21 mouse cellular contexts compared by ENCODE assay signal in genomic region chr4:69614901-69615300, GRCm38 (mm10).
DNase-seq lines count a peak whose midpoint lies in the region; ATAC-seq and TF ChIP-seq lines count a peak whose summit lies in the region.
"Had no signal": no experiment of that assay in that cellular context is flagged by ENCODE, and none has a peak within 500 bp of the region (broad histone marks: within the 10 kb centered on the region; RNA-seq: fewer than 3 reads in every experiment).

No protein-coding gene starts in this region.

- DNase-seq in lung, adult 18-20 months: peak; percentile 10
- DNase-seq in lung, postnatal 0 days (ENCODE audit: low spot score): no peak
- DNase-seq in lung, postnatal 10 days: peak; percentile 55
- peak; percentile 42 for DNase-seq in lung, postnatal 14 days
- peak; percentile 67 for DNase-seq in lung, postnatal 36 days
- DNase-seq in left cerebral cortex, postnatal 25 days (ENCODE audit: low spot score in 2 of 2): no peak
- no peak for DNase-seq in T-cell, adult 2 months (ENCODE audit: low spot score)
- DNase-seq: adrenal gland, adult 8-10 months; adrenal gland, postnatal 14 days; adrenal gland, postnatal 36 days; cerebellum, adult 11-12 months; cerebellum, adult 2 months; cerebellum, adult 9-10 months; cerebellum, postnatal 25 days; forebrain, postnatal 0 days had no signal

- WGBS in lung, postnatal 0 days: 61% methylated on average over 1 of the region's 1 CpGs
- WGBS in heart, embryonic 11.5 days (ENCODE audit: insufficient replicate concordance): 58% methylated on average over 1 of the region's 1 CpGs

- no peaks in the 10 kb centered on the region for H3K9me3 ChIP-seq in lung, postnatal 0 days (ENCODE audit: low read length)
- no peaks in the 10 kb centered on the region for H3K9me3 ChIP-seq in heart, embryonic 11.5 days (replicated peaks; ENCODE audit: control insufficient read depth, low read length)
- H3K9me3 ChIP-seq: embryonic facial prominence, embryonic 10.5 days; embryonic facial prominence, embryonic 12.5 days; forebrain, embryonic 13.5 days; forebrain, embryonic 15.5 days had no signal

- H3K4me1 ChIP-seq in lung, postnatal 0 days (ENCODE audit: insufficient read depth, low read depth, low read length): no peaks in the 10 kb centered on the region
- H3K4me1 ChIP-seq in heart, embryonic 11.5 days (ENCODE audit: control insufficient read depth, insufficient read depth, low read length): no peaks in the 10 kb centered on the region
- H3K4me1 ChIP-seq: embryonic facial prominence, embryonic 10.5 days; embryonic facial prominence, embryonic 12.5 days; forebrain, embryonic 13.5 days; forebrain, embryonic 15.5 days had no signal

- no peak overlapping the region for H3K9ac ChIP-seq in lung, postnatal 0 days (replicated peaks; ENCODE audit: low read depth)
- no peak overlapping the region for H3K9ac ChIP-seq in heart, embryonic 11.5 days (ENCODE audit: low read depth, low read length)
- H3K9ac ChIP-seq: embryonic facial prominence, embryonic 12.5 days; forebrain, embryonic 13.5 days; forebrain, embryonic 15.5 days; forebrain, postnatal 0 days had no signal

- TF ChIP-seq CTCF in lung, postnatal 0 days (IDR thresholded peaks at IDR 0.05): no peak

- H3K27me3 ChIP-seq in lung, postnatal 0 days (replicated peaks; ENCODE audit: insufficient read depth, low read length): no peaks in the 10 kb centered on the region
- H3K27me3 ChIP-seq in heart, embryonic 11.5 days (ENCODE audit: control insufficient read depth, insufficient read depth, low read length): no peaks in the 10 kb centered on the region
- H3K27me3 ChIP-seq: embryonic facial prominence, embryonic 12.5 days; forebrain, embryonic 13.5 days; forebrain, embryonic 15.5 days had no signal

- intact Hi-C loops in left cerebral cortex, postnatal 25 days (cut with DNase I): loop anchor here (10.0 kb wide), 1 partner anchor 230 kb away; no protein-coding TSS in a partner anchor

- H3K4me3 ChIP-seq in lung, postnatal 0 days (ENCODE audit: low read depth, low read length): no peak overlapping the region
- H3K4me3 ChIP-seq in heart, embryonic 11.5 days (ENCODE audit: low read depth, low read length): no peak overlapping the region
- H3K4me3 ChIP-seq: embryonic facial prominence, embryonic 10.5 days; embryonic facial prominence, embryonic 12.5 days; forebrain, embryonic 13.5 days; forebrain, embryonic 15.5 days had no signal

- no peak for TF ChIP-seq EP300 in lung, postnatal 0 days (IDR thresholded peaks at IDR 0.05)

- no peaks in the 10 kb centered on the region for H3K36me3 ChIP-seq in lung, postnatal 0 days (ENCODE audit: insufficient read depth, low read length)
- no peaks in the 10 kb centered on the region for H3K36me3 ChIP-seq in heart, embryonic 11.5 days (ENCODE audit: control insufficient read depth, insufficient read depth, low read length)
- H3K36me3 ChIP-seq: embryonic facial prominence, embryonic 10.5 days; embryonic facial prominence, embryonic 12.5 days; forebrain, embryonic 15.5 days had no signal

- no peak overlapping the region for H3K4me2 ChIP-seq in lung, postnatal 0 days (replicated peaks; ENCODE audit: low read depth, low read length)
- H3K4me2 ChIP-seq in heart, embryonic 11.5 days: no peak overlapping the region
- H3K4me2 ChIP-seq: embryonic facial prominence, embryonic 12.5 days; forebrain, embryonic 13.5 days; forebrain, embryonic 15.5 days had no signal

- ATAC-seq in lung, postnatal 0 days: no peak
- ATAC-seq in heart, embryonic 11.5 days (replicated peaks; ENCODE audit: insufficient number of reproducible peaks, low FRiP score, low TSS enrichment): no peak; the same call in 1 of the 2 replicates
- ATAC-seq: activated CD4-positive, CD25-positive, alpha-beta regulatory T cell, adult 4 months; forebrain, embryonic 13.5 days; forebrain, embryonic 15.5 days; forebrain, postnatal 0 days had no signal

- H3K27ac ChIP-seq in lung, postnatal 0 days (ENCODE audit: low read length): no peak overlapping the region
- H3K27ac ChIP-seq in heart, embryonic 11.5 days (ENCODE audit: low read depth, low read length): no peak overlapping the region
- H3K27ac ChIP-seq: embryonic facial prominence, embryonic 10.5 days; embryonic facial prominence, embryonic 12.5 days; forebrain, embryonic 13.5 days; forebrain, embryonic 15.5 days had no signal

Comparison
In these comparisons a context has a peak if more than half of its experiments do, and no peak if none do; other contexts are left out.
1. DNase-seq: peak in lung, adult 18-20 months (2 of 2), lung, postnatal 10 days (single experiment), lung, postnatal 14 days (single experiment) and lung, postnatal 36 days (single experiment); none in lung, postnatal 0 days (single experiment), left cerebral cortex, postnatal 25 days (0 of 2) and T-cell, adult 2 months (single experiment).